Mouse (Mus musculus) olfactory bulb, adult 2 months (tissue): ENCODE measurements at regions not wholly inside any gene's neighbourhood (a gene's known extent, or its start where the extent isn't known, plus 50 kb on each side); places are given as distances from the start of the nearest gene placed in this dataset.

Experiments used
- H3K27ac ChIP-seq: fragments of 200-500 bp; 2 replicates; pipeline ENCODE4 v1.5.1; 2012; ENCODE audit warnings: low read depth, low read length; ENCODE audit not compliant: insufficient read depth
- H3K4me1 ChIP-seq: fragments of 200-500 bp; 2 replicates; pipeline ENCODE4 v1.6.1; 2012; ENCODE audit warnings: low read length; ENCODE audit not compliant: control insufficient read depth, insufficient read depth
- H3K4me3 ChIP-seq: fragments of 200-500 bp; 2 replicates; pipeline ENCODE4 v1.5.1; 2012; ENCODE audit warnings: mild to moderate bottlenecking, low read depth, low read length, moderate library complexity; ENCODE audit not compliant: insufficient read depth
- CTCF ChIP-seq: fragments of 200-500 bp; IDR thresholded peaks from 2 replicates; pipeline ENCODE4 v1.5.1; 2012; ENCODE audit warnings: low read depth, mild to moderate bottlenecking, low read length, moderate library complexity; ENCODE audit not compliant: insufficient read depth
- POLR2A ChIP-seq: fragments of 200-500 bp; IDR thresholded peaks from 2 replicates; pipeline ENCODE4 v1.6.1; 2012; ENCODE audit warnings: mild to moderate bottlenecking, low read depth, low read length, moderate library complexity; ENCODE audit not compliant: insufficient read depth
- WGBS: fragments of 180-500 bp; shearing (Covaris S2); methylation state at CpG from one replicate; pipeline ENCODE4 v1.1.7; 2018; 5-methylcytosine and 5-hydroxymethylcytosine counted together

GRCm38 (mm10) chr5:64678706-64679105 is 124.5 kb upstream of the Klf3 start:
- TF ChIP-seq CTCF (no peak), POLR2A (no peak)
- H3K27ac ChIP-seq: no peak overlapping the region
- no peak overlapping the region for H3K4me3 ChIP-seq
- 93% methylated on average over 2 of the region's 2 CpGs for WGBS
- H3K4me1 ChIP-seq: no peaks in the 10 kb centered on the region

GRCm38 (mm10) chr5:64679996-64680625 is 123.1 kb upstream of the Klf3 start:
- WGBS: 90% methylated on average over 18 of the region's 18 CpGs
- Histone ChIP-seq H3K27ac (no peak overlapping the region), H3K4me1 (no peaks in the 10 kb centered on the region), H3K4me3 (no peak overlapping the region)
- TF ChIP-seq CTCF (no peak), POLR2A (no peak)

GRCm38 (mm10) chr5:64681161-64681560 is 122.0 kb upstream of the Klf3 start:
- TF ChIP-seq POLR2A (no peak), CTCF (no peak)
- no peak overlapping the region for H3K27ac ChIP-seq
- no peak overlapping the region for H3K4me3 ChIP-seq
- no peaks in the 10 kb centered on the region for H3K4me1 ChIP-seq
- 85% methylated on average over 5 of the region's 5 CpGs for WGBS

- no peak overlapping the region for H3K27ac ChIP-seq
- no peak overlapping the region for H3K4me3 ChIP-seq
- no peaks in the 10 kb centered on the region for H3K4me1 ChIP-seq
- TF ChIP-seq CTCF (no peak), POLR2A (no peak)
- WGBS: 86% methylated on average over 7 of the region's 7 CpGs
These were observed 120.8 kb upstream of the Klf3 start for GRCm38 (mm10) chr5:64682326-64682845.

- WGBS: 92% methylated on average over 4 of the region's 4 CpGs
These were observed 119.8 kb upstream of the Klf3 start for GRCm38 (mm10) chr5:64683419-64683818.

GRCm38 (mm10) chr5:64684275-64684674 is 118.9 kb upstream of the Klf3 start:
- TF ChIP-seq POLR2A: no peak
- TF ChIP-seq CTCF: no peak
- no peak overlapping the region for H3K27ac ChIP-seq
- no peaks in the 10 kb centered on the region for H3K4me1 ChIP-seq
- WGBS: 88% methylated on average over 5 of the region's 5 CpGs
- no peak overlapping the region for H3K4me3 ChIP-seq

More at GRCm38 (mm10) chr5:64683419-64683818, 119.8 kb upstream of the Klf3 start:
- TF ChIP-seq CTCF: no peak
- TF ChIP-seq POLR2A: no peak
- H3K27ac ChIP-seq: no peak overlapping the region
- H3K4me3 ChIP-seq: no peak overlapping the region
- H3K4me1 ChIP-seq: no peaks in the 10 kb centered on the region

GRCm38 (mm10) chr5:64690148-64690547 is 113.0 kb upstream of the Klf3 start:
- H3K4me3 ChIP-seq: no peak overlapping the region
- no peak overlapping the region for H3K27ac ChIP-seq
- 54% methylated on average over 7 of the region's 7 CpGs for WGBS
- no peaks in the 10 kb centered on the region for H3K4me1 ChIP-seq
- TF ChIP-seq POLR2A: no peak
- TF ChIP-seq CTCF: no peak

- Histone ChIP-seq H3K27ac (no peak overlapping the region), H3K4me1 (no peaks in the 10 kb centered on the region), H3K4me3 (no peak overlapping the region)
- TF ChIP-seq POLR2A (no peak), CTCF (no peak)
- WGBS: 98% methylated on average over 8 of the region's 8 CpGs
These were observed 111.6 kb upstream of the Klf3 start for GRCm38 (mm10) chr5:64691406-64692100.

GRCm38 (mm10) chr5:64692335-64692734 is 110.9 kb upstream of the Klf3 start:
- TF ChIP-seq CTCF: no peak
- TF ChIP-seq POLR2A: no peak
- Histone ChIP-seq H3K4me3 (no peak overlapping the region), H3K27ac (no peak overlapping the region), H3K4me1 (no peaks in the 10 kb centered on the region)
- WGBS: 98% methylated on average over 11 of the region's 11 CpGs

GRCm38 (mm10) chr5:64693616-64694015 is 109.6 kb upstream of the Klf3 start:
- Histone ChIP-seq H3K4me1 (no peaks in the 10 kb centered on the region), H3K4me3 (no peak overlapping the region), H3K27ac (no peak overlapping the region)
- TF ChIP-seq CTCF: no peak
- no peak for TF ChIP-seq POLR2A
- 94% methylated on average over 8 of the region's 8 CpGs for WGBS
